Mouse (Mus musculus) urinary bladder, postnatal 36 days (tissue): ENCODE results near the gene Zfhx3.

Experiments used
- DNase-seq, 2 experiments: peaks; one replicate each; pipeline ENCODE4 v3.0.0; 2022; ENCODE audit warnings: low spot score in 2 of 2, mixed read lengths in 1 of 2

The Zfhx3 gene

DNA sequence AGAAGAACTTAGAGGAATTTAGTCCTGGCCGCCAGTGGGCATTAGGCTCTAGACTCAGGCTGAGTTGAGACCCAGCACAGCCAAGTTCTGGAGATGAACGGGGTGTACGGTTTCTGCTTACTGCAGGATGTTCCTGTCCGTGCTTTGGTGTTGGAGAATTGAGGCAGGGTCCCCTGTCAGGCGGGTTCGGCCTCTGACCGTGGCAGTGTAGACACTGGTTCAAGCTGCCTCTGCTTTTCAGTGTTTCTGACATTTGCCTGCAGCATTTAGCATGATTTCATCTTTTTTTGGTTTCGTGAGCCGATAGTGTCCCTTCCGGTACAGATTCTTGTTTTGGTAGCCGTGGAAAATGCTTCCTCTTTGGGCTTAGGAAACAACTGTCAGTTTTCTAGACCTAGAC is 805.7 kb downstream of the Zfhx3 start:
- DNase-seq: no peak

DNA sequence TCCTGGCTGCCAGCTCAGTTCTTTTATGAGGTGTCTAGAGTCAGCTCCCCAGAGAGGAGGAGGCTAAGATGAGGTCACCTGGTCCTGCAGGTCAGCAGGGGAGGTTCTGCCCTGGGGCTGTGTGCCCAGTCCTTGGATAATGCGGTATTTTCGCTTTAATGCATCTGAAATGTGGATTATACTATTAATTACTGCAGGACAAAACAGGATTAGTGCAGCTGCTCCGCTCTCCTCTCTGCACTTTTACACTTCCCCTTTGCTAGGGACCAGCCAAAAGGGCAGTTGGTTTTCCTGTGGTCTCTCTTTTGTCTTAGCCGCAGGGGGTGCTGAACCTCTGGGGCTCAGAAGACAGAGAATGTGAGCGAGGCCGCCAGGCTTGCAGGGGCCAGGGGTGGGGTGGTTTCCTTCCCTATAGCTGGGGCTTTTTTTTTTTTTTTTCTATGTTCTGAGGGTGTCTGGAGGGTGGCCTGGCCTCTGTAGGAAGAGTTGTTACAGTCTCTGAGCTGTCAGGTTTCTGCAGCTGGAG is 806.5 kb downstream of the Zfhx3 start:
- no peak for DNase-seq

DNA sequence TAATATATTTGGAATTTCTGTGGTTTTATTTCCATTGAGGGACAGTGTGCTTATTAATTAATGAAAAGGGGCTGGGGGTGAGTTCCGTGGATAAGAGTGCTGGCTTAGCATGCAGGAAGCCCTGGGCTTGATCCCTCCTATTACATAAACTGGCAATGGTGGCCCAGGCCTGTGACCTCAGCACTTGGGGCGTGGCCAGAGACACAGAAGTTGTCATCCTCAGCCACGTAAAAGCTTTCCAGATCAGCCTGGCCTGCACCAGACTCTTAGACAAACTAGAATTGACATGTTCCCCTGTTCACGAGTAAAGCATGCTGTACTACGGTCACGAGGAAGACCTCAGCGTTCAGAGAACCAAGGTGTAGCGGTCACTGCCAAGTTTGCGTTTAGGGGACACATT is 808.4 kb downstream of the Zfhx3 start:
- no peak for DNase-seq

DNA sequence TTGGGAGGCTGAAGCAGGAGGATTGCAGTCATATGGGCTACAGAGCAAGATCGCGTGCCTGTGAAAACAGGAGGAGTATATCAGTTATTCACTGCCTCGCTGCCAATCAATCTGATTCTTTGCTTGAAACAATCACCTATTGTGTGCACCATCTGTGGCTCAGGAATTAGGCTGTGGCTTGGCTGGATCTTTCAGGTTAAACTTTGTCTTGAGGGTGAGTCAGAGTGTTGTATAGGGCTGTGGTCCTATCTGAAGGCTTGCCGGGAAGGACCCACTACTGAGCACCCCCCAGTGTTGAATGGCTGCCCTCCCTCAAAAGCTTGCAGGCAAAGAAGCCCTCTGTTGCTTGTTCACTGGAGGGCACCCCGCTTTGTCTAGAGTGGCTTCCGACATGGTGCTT is 812.1 kb downstream of the Zfhx3 start:
- DNase-seq: no peak

DNA sequence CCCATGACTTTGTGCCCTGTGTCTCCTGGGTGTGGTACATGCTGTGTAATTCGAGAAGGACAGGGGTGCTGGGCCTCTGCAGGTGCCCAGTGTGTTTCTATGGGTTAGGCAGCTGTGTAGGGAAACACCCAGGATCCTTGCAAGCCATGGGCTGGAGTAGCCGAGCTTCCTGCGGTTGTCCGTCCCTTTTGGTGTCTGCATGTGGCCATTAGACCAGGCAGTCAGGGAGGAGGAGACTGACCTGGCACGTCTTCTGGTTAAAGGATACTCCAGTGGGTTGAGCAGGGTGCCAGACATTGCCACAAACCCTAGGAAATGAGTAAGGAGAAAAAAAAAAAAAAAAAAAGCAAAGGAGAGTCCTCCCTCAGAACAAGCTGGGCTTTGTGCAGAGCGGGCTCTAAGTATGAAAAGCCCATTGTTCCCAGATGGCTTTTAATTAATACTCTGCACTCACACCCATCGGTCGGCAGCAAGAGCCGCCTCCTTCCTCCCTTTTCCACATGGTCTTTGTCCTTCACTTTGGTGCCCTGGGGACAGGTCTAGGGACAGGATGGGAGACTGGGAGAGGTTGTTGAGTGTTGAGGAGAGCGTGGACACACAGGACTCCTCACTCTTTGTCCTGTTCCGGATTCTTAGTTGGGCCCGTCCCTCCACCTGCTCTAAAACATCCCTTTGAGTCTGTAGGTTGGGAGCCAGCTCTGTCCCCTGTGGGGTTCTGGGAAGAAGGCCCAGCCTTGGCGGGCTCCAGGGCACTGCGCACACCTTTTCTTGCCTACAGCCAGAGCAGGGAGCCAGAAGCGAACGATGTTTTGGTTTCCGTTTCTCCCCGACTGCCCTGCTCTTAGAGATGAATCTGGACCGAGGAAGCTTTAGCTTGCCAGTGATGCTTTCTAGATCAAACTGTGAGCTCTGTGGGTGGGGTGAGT is 813.2 kb downstream of the Zfhx3 start:
- DNase-seq: no peak

DNA sequence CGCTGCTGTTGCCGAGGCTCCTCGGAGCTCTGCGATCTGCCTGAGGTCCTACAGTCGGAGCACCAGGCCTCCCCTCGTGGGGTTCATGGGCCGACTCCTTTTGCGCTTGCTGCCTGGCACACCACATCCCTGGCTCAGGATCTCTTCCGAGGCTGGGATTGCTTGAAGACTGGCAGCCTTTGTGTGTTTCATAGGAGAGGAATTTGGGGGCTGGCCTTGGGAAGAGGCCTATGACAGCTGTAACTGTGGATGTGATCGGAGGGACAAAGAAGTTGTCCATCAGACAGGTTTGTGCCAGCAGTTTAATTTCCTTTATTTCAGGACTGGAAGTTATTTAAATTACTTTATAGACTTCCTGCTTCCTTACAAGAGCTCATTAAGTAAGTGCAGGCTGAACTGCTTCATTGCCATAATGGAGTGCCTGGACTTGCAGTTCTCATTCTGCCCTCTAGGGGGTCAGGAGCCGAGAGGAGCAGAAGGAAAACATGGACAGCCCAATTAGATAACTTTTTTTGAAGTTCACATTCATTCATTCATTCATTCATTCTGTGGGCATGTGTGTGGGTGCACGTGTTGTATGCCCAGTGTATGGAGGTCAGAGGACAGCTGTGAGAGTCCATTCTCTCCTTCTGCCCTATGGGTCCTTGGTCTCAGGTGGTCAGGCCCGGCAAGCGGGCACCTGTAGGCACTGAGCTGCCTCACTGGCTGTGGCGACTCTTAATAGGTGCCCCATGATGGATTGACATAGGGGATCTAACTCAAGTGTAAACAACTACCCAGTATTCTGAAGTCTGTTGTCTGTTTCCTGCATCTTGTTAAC is 817.3 kb downstream of the Zfhx3 start:
- peak; percentile 71 to 73 for DNase-seq

DNA sequence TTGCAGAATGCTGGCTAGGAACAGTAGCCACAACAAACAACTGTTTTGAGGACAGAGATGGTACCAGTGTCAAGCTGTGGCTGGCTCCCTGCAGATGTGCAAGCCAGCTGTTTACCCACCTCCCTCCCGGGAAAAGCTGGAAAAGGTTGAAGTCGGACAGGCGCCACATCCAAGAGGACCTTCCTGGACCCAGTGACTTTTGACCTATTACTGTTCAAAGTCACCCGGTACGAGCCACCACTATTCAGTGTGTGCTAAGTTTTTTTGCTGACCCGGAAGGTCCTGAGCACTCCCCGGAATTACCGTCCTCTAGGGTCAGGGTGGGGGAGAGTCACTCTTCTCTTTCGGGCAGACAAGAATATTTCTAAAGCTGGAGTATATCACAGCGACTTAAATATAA is 818.3 kb downstream of the Zfhx3 start:
- no peak for DNase-seq

DNA sequence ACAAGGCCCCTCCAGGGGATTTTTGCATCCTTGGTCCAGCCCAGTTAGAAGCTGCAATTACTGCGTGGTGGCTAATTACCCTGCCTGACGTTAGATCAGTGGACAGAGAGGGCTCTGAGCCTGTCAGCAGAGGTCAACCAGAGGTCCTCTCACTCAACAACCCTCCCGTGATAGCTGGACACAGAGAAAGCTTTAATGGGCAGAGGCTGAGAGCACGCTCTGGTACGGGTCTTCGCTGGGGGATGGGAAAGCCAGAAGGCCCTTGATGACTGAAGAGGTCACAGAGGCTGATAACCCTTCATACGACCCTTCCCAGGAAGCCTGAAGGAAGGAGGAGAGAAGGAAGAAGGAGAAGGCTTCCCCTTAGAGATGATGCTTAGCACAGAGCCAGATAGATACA is 820.1 kb downstream of the Zfhx3 start:
- DNase-seq: no peak

DNA sequence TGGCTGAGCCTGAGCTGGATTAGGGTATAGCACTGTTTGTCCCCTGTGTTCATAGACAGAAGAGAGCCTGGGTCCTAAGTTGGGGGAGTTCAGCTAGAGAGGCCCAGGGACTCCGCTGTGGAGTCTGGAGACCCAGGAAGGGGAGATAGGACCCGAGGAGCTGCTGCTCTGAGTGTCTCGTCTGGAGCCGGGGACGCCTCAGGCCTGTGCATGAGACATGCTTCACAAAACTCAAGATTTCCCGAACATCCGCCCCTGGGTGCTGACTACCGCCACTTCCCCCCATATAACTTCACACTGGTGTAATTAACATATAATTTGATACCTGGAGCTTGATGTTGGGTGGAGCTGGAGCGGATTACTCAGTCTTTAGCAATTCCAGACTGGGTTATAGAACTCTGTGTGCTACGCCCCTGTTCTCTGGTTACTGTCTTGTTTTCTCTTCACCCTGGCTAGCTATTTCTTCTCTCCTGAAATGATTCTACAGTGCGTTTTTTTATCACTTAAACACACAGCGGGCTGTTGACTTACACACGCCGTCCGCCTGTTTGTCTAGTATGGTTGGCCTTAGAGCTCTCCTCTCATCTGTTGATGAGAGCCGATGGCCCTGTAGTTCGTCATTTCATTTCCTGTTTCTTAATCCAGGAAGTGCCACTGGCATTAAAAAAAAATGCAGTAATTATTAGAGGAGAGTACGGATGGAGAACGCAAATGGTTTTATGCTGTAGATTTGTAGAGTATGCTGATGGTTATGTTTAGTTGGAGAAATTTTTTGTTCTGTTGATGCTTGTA is 822.2 kb downstream of the Zfhx3 start:
- DNase-seq: no peak

DNA sequence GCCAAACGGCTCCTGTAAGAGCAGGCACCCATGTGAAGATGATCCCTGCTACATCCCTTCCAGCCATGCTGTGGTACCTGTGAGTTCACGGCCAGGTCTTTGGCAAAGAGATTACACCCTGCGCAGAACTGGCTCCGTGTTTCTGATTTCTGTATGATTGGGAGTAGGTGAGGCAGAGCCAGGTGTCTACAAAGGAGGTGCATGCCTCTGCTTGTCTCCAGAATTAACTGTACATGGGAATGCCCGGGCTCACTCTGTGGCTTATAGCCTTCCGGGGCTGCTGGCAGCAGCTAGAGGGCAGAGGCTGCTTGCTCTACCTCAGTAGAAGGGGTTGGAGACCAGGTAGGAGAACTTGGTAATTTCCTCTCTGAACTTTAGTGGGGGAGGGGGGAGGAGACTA is 823.7 kb downstream of the Zfhx3 start:
- DNase-seq: peak in 1 of 2 experiments; percentile 54

DNA sequence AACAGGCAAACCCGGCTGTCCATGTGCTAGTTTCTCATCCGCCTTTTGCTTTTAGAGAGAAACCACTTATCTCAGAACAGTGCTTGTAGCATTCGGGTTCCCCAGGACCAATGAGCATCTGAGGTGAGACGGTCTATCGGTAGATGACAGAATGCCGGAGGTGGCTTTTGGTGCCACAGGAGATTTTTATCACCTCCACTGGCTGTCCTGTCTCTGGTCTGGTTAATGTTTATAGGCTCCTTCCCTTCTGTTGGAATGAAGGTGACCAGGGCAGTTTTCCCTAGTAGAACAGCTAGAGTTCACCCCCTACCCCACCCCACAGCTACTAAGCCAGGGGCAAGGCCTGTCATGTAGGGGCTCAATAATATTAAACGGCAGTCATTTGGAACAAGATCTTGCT is 825.6 kb downstream of the Zfhx3 start:
- DNase-seq: no peak

DNA sequence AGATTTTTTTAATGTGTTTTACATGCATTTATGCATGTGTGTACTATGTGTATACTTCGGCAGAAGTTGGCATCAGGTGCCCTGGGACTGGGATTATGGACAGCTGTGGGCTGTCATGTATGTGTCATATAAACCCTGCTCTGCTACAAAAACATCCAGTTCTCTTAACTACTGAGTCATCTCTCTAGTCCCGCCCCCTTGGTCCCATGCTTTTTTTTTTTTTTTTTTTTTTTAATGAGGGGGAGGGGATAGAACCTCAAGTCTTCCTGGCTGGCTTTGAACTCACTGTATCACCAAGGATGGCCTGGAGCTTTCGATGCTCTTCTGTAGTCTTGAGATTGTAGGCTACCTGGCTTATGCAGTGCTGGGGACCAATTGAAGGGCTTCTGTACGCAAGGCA is 827.9 kb downstream of the Zfhx3 start:
- no peak for DNase-seq

DNA sequence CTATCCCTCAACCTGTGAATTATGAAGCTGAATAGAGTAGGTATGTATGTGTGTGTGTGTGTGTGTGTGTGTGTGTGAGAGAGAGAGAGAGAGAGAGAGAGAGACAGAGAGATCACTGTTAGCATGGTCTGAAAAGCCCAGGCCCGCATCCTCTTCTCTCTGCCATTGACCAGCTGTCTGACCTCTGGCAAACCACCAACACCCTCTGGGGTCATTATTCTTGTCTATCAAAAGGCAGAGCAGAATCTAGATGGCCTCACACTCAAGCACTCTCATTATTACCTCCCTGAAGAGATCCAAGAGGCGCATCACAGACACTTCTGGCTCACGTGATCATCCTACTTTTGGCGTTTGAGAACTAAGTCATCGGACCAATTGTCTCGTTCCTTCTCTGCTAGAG is 831.0 kb downstream of the Zfhx3 start:
- no peak for DNase-seq

DNA sequence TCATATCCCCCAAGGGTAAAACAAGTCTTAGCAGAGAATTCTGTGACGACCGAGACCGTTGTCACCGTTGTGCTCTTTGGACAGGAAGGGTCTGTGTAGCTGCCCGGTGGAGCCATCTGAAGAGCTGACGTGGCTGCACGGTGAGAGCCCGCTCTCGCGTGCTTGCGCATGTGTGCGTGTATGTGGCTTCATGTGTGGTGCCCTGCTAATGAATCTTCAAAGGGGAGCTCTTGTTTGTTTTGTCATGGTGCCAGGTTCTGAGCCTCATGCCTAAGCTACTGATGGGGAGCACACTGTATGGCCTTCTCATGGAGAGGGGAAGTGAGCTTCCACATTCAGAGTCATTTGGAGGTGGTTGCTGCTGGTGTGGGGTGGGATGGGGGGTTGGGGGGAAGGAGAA is 835.6 kb downstream of the Zfhx3 start:
- DNase-seq: no peak

DNA sequence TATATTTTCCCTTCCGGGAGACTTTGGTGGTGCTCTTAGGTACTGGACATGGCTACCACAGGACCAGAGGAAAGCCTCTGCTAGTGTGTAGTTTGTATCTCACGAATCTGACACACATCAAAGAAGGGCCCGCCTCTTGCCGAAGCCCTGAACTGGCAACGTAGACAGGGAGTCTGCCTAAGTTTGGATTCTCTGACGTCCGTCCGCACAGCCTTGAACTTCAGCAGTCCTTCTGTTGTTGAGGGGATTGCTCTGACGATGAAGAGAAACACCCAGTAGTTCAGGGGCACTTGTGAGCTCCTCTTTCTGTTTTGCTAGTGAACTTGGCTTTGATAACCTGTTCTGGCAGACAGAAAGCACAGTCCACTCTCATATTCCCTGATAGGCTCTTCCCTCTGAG is 836.1 kb downstream of the Zfhx3 start:
- DNase-seq: no peak

DNA sequence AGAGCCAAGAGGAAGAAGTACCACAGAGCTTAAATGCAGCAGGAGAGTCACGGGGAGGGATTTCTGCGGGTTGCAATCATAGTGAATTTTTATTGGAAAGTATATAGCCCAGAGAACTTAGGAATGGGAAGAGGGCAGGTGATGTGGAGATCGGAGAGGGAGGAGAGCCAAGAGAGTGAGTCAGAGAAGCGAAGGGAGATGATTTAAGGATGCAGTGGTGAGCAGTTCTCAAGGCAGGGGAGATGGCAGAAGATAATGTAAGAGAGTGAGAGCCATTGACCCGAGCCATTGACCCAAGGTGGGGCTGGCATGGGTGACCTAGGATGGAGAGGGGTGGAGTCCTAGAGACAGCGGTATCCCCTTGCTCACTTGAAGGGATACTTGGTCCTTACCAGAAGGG is 838.3 kb downstream of the Zfhx3 start:
- no peak for DNase-seq

DNA sequence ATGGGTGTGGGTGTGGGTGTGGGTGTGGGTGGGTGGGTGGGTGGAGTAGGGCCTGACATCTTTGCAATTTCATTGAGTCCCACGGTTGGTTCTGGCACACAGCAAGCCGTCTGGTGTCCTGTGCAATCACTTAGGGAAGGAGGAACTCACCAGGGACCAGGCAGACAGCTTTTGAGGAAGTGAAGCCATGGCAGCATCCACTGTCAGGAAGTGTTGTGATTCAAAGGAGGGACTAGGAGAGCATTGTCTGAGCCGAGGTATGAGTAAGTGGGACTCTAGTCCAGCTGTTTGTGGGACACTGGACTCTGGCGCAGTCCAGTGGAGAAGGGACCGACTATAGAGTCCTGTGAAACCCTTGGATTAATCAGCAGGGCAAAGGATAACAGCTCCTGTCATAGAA is 838.7 kb downstream of the Zfhx3 start:
- no peak for DNase-seq

DNA sequence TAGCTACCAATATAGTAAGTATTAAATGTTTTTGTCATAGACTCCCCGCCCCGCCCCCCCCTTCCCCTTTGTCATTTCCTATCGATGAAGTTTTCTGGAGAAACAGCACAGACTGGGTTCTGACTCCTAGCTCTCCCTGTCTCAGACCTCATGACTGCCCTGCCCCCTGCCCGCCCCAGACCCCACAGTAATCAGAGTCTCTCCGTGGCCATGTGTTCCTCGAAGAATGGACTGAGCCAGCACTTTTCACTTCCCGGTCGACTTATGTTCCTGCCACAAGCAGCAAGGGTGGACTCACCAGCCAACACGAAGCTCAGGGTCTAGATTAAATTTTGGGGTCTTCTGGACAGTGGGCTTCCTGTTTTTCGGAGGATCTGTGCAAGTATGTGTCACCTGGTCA is 840.7 kb downstream of the Zfhx3 start:
- no peak for DNase-seq

DNA sequence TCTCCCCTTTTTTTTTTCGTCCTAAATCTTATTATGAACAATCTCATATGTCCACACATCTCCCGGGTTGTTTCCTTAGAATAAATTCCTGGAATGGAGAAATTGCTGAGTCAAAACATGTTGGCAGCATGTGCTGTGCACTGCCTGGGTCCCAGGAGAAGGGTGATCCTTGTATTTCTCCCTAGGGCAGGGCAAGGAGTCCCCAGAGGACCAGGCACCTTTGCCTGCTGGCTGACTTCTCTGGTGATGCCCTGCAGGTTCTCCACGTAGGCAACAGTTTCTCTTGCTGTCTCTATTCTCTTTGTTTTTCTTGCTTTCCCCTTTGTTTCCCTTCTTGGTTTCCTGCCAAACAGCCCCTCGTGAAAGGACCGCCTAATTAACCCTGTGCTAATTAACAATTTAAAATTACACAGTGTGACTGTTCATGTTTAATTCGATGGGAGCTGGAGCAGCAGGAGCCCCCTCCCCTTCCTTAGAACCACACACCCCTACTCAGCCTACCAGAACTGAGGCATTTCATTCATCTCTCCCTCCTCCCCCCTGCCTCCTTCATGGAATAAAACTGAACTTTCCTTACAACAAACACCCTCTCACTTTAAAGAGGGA is 845.8 kb downstream of the Zfhx3 start:
- no peak for DNase-seq

DNA sequence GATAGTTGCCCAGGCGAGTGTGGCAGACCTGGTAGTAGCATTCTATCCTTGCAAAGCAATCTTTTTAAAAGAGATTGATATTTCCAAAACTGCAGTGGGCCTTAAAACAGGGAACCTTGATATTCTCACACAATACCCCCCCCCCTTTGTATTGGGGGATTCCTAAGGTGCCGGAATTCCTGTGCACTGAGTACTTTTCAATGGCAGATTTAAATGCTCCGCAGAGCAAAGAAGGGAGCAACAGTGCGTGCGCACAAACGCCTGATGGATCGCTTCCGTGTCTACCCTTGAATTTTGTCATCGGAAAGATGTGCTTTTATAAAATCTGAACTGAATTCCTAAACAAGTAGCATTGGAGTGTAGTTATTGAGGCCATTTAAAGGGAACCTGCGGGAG is 846.3 kb downstream of the Zfhx3 start:
- no peak for DNase-seq

DNA sequence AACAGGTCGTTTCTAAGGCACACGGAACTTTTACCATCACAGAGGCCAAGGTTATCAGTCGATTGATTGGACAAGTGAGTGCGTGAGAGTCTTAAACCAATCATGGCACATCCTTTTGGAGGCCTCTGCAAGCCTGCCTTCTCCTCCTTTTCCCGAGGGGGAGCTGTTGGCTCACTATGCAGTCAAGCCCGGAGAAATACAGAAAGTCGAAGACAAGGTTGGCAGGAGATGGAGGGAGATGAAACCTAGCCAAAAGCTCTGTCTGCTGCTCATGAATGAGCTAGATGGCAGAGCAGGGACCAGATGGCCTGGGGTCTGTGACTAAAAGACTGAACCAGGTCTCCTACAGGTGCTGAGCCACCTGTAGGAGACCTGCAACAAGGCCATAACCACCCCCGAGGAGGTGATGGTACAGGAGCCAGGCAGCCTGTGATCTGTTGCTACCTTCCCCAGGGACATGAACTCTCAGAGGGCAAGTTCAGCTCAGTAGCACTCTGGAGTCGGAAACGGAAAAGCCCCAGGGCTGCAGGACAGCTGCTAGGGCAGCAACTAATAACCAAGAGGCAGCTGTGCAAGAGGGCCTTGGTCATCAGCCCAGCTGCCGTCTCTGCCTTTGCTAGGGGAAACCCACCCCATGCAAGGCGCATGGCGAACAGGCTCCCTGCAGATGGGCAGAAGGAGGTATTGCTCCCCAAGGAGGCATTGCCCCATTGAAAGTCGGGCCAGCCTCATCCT is 848.3 kb downstream of the Zfhx3 start:
- peak in 1 of 2 experiments; percentile 54 for DNase-seq
